Mouse (Mus musculus) leukemia stem cell, adult 10-12 weeks (primary cell): ENCODE data around the gene Zfp872. TPM values are rescaled to one million over a fixed set of nuclear protein-coding genes. Genes with fewer than 3 reads are reported as not detected.

Source experiments
- polyA plus RNA-seq: library from polyadenylated mRNA; stranded (reverse); fragments of >175 nt; gene quantifications from 2 replicates; pipeline ENCODE4 v1.2.3, GENCODE M21; 2012; ENCODE audit warnings: low replicate concordance

Zfp872 gene
- polyA plus RNA-seq: not detected in 2 replicates

DNA sequence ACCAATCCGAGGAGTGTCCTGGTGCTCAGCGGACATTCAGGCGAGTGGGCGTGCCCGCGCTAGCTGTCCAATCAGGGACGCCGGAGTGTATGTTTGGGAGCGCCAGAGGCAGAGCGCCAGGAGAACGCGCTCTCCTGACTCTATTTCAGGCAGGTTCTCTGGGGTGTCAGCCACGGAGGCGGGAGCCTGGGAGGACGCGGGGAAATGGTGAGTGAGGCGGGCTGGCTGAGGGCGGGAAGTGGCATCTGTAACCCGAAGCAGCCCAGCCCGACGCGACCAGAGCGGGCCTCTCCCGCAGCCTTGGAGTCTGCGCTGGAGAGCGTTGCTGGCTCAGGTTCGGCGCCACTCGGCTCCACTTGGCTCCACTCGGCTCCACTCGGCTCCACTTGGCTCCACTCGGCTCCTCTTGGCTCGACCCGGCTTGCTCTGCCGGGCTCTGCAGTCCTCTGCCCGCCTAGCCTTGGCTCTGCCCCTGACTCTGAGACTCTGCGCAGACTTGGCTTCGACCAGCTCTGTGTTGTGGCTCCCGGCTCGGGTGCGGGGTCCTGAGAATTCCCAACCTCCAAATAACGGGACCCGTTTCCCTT is at the start of gene Zfp872:
Zfp872 (plus strand) TSS at position 66 of the 587 bp plus-strand sequence.

GRCm38 (mm10) chr9:22156497-22157245 is 31.2 kb upstream of the Zfp872 start, which contains the start of gene Pigyl:
Pigyl (plus strand) TSS chr9:22156846.

DNA sequence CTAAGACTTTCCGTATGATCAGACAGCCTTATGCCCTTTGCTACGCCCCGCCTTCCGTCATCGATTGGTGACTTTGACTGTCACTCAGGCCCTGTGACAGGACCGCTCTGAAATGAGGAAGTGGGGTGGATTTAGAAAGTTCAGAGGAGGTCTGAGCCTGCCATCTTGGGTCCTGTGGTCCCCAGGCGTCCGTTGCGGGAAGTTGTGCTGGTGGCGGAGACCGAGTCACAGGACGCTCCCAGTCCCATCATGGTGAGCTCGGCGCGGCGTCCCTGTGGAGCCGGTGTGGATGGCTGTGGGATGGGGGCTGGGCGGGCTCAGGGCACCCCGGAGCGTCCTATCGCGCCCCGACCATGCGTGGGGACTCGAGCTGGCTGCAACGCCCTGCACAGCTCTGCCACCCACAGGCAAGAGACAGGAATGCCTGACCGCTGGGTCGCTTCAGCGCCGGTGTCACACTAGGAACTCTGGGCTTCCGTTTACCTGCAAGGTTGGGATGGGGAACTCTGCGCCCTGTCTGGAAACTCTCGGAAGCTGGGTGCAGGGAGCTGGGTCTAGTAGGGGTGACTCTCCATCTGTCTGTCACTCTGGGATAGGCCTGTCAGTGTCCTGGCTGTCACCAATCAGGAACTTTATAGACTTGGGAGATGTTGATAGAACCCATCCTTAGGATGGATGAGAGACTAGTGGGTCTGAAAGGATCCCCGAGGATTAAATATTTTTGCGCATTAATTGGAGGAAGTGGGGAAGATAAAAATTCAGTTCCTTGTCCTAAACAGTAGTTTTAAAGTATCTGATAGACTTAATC is 37.9 kb downstream of the Zfp872 start, which contains the start of gene Zfp809:
Zfp809 (plus strand) TSS at position 134 of the 808 bp plus-strand sequence.

Other genes starting within 250 kb of the Zfp872 start
- gene Swsap1, start 232.3 kb upstream of the Zfp872 start, polyA plus RNA-seq: 5.8 and 8.2 TPM in 2 replicates
- 411 and 740 TPM in 2 replicates for gene Epor, start 224.6 kb upstream of the Zfp872 start, polyA plus RNA-seq
- gene Rgl3, start 198.6 kb upstream of the Zfp872 start, polyA plus RNA-seq: 3.8 and 4.2 TPM in 2 replicates
- gene Ccdc151, start 185.5 kb upstream of the Zfp872 start, polyA plus RNA-seq: not detected in 2 replicates
- gene Prkcsh, start 185.3 kb upstream of the Zfp872 start, polyA plus RNA-seq: 89.7 and 142 TPM in 2 replicates
- 0.05 TPM in 1 of 2 replicates, not detected in the other for gene Elavl3, start 136.1 kb upstream of the Zfp872 start, polyA plus RNA-seq
- not detected in 2 replicates for gene Gm49318, start 116.8 kb upstream of the Zfp872 start, polyA plus RNA-seq
- gene Zfp653, start 116.7 kb upstream of the Zfp872 start, polyA plus RNA-seq: 19.9 and 36.2 TPM in 2 replicates
- gene Ecsit, start 102.7 kb upstream of the Zfp872 start, polyA plus RNA-seq: 15.6 and 32.9 TPM in 2 replicates
- not detected in 2 replicates for gene Cnn1, start 88.9 kb upstream of the Zfp872 start, polyA plus RNA-seq
- 20.8 and 209 TPM in 2 replicates for gene Elof1, start 70.9 kb upstream of the Zfp872 start, polyA plus RNA-seq
- 101 and 225 TPM in 2 replicates for gene Acp5, start 52.4 kb upstream of the Zfp872 start, polyA plus RNA-seq
- 38.8 and 41.8 TPM in 2 replicates for gene Pigyl, start 31.2 kb upstream of the Zfp872 start, polyA plus RNA-seq
- 4.1 and 5.4 TPM in 2 replicates for gene Zfp809, start 37.6 kb downstream of the Zfp872 start, polyA plus RNA-seq
- 0.12 and 0.36 TPM in 2 replicates for gene Zfp599, start 71.8 kb downstream of the Zfp872 start, polyA plus RNA-seq
- 2.2 and 2.7 TPM in 2 replicates for gene Zfp810, start 119.6 kb downstream of the Zfp872 start, polyA plus RNA-seq
- 5.3 and 11.7 TPM in 2 replicates for gene Anln, start 201.1 kb downstream of the Zfp872 start, polyA plus RNA-seq
- 0.08 and 2.5 TPM in 2 replicates for gene 9530077C05Rik, start 223.4 kb downstream of the Zfp872 start, polyA plus RNA-seq